Mouse (Mus musculus): ENCODE results near the gene Cplx3. TPM values are rescaled to one million over a fixed set of nuclear protein-coding genes. Genes with fewer than 3 reads are reported as not detected.
A peak's percentile ranks its signal among the peaks of the same experiment; 100 is the strongest.

Gene Cplx3
- total and polyA plus RNA-seq, 3 experiments: 0.09 TPM; not detected in 2

DNA sequence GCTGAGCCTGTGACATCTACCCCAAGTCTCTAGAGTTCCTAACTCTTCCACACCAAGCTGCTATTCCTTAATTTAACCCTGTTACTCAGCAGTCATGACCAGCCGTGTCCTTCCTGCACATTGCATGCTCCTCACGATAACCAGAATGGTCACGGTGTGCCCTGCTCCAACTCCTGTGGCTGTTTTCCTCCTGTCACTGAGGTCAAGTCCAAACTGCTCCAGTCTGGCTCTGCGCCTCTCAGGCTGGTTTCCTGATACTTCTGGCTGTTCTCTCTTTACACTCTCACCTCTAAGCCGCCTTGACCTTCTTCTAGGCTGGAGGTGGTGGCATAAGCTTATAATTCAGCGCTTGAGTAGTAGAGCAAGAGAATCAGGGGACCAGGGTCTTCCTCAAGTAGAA, 37.6 kb downstream of the Cplx3 start:
- in situ Hi-C loops (cut with MboI; ENCODE audit: low pct_ligation_motif_present, low pct_unique_long_range_greater_than_20kb, low sequenced_read_pairs): no loop called here
- no peak overlapping the region for H3K4me2 ChIP-seq (ENCODE audit: insufficient read depth, low read depth, poor library complexity, severe bottlenecking)
- no peak for DNase-seq (ENCODE audit: extremely low read depth)
- no peak for TF ChIP-seq HCFC1 (IDR thresholded peaks at IDR 0.05; ENCODE audit: low read depth, low read length)
- no peak for TF ChIP-seq ZMIZ1 (IDR thresholded peaks at IDR 0.05; ENCODE audit: low read depth, low read length)
- TF ChIP-seq SIN3A (IDR thresholded peaks at IDR 0.05; ENCODE audit: low read length): no peak
- no peak for TF ChIP-seq MEF2A (IDR thresholded peaks at IDR 0.05; ENCODE audit: borderline replicate concordance, low read depth, low read length)
- TF ChIP-seq CHD2 (IDR thresholded peaks at IDR 0.05; ENCODE audit: low read length): no peak
- TF ChIP-seq UBTF (IDR thresholded peaks at IDR 0.05; ENCODE audit: low read depth, low read length): no peak
- no peak for TF ChIP-seq POLR2AphosphoS2 (IDR thresholded peaks at IDR 0.05; ENCODE audit: low read depth, low read length)
- no peak for TF ChIP-seq RAD21 (IDR thresholded peaks at IDR 0.05; ENCODE audit: low read depth, low read length)
- TF ChIP-seq EP300 (IDR thresholded peaks at IDR 0.05; ENCODE audit: low read length): no peak
- no peak for TF ChIP-seq USF1 (IDR thresholded peaks at IDR 0.05; ENCODE audit: low read depth, low read length)
- TF ChIP-seq MAFK (IDR thresholded peaks at IDR 0.05; ENCODE audit: insufficient replicate concordance, low read length): no peak
- no peak for TF ChIP-seq ETS1 (conservative IDR thresholded peaks at IDR 0.05; ENCODE audit: low read depth, low read length)
- no peak for TF ChIP-seq CHD1 (IDR thresholded peaks at IDR 0.05; ENCODE audit: low read depth, low read length)
- no peak for TF ChIP-seq GABPA (IDR thresholded peaks at IDR 0.05; ENCODE audit: insufficient replicate concordance, low read depth, low read length)
- no peak for TF ChIP-seq RCOR1 (conservative IDR thresholded peaks at IDR 0.05; ENCODE audit: low read depth, low read length)
- no peak for TF ChIP-seq SMC3 (IDR thresholded peaks at IDR 0.05; ENCODE audit: low read depth, low read length)
- TF ChIP-seq ZNF384 (IDR thresholded peaks at IDR 0.05; ENCODE audit: low read depth, low read length): no peak
- no peak for TF ChIP-seq CTCF (conservative IDR thresholded peaks at IDR 0.05 in 1 of 2, IDR thresholded peaks at IDR 0.05 in 1 of 2; ENCODE audit: low read depth in 2 of 2, low read length in 2 of 2)
- no peaks in the 10 kb centered on the region for H3K27me3 ChIP-seq (replicated peaks)
- H3K9me3 ChIP-seq (replicated peaks; ENCODE audit: low read length): no peaks in the 10 kb centered on the region
- peaks cover 43% of the 10 kb centered on the region for H3K79me2 ChIP-seq (replicated peaks; ENCODE audit: control insufficient read depth, extremely low read depth, insufficient read depth, poor library complexity, severe bottlenecking)
- peaks cover 11 to 34% of the 10 kb centered on the region in 2 experiments for H3K4me1 ChIP-seq (ENCODE audit: control insufficient read depth in 1 of 2, insufficient read depth in 2 of 2)
- H3K4me3 ChIP-seq (replicated peaks in 1 of 3; ENCODE audit: low read depth in 2 of 3, low read length in 2 of 3, poor library complexity in 1 of 3): no peak overlapping the region
- peaks cover 49 to 77% of the 10 kb centered on the region in 2 experiments for H3K36me3 ChIP-seq (replicated peaks in 1 of 2; ENCODE audit: control insufficient read depth in 1 of 2, insufficient read depth in 1 of 2, low read length in 1 of 2)
- no peak overlapping the region for H3K9ac ChIP-seq (ENCODE audit: insufficient read depth, low read depth)
- dilution Hi-C loops (cut with MboI; ENCODE audit: extremely low pct_ligation_motif_present, extremely low pct_unique_long_range_greater_than_20kb, low sequenced_read_pairs): no loop called here
- no peak overlapping the region for H3K27ac ChIP-seq (ENCODE audit: insufficient read depth, low read depth)

DNA sequence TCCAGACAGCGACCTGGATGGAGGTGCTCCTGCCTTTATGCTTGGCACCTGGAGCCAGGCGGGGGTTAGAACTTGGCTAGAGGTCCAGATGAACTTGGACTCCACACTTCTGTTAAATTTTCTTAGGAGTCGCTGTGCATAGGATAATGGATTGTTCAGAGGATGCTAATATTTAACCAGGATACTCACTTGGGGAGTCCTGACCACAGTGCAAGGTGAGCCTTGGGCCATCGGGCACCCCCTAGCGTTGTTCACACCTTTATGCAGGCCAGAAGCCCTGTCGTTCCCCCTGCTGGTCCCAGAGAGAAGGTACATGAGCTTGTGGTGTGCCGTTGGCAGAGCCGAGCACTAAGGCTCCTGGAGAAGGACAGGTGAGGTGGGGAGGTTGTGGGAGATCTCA, 39.2 kb downstream of the Cplx3 start:
- Histone ChIP-seq H3K4me3 (replicated peaks in 1 of 3; ENCODE audit: low read depth in 2 of 3, low read length in 2 of 3, poor library complexity in 1 of 3) (no peak overlapping the region), H3K27me3 (replicated peaks) (no peaks in the 10 kb centered on the region), H3K4me2 (ENCODE audit: insufficient read depth, low read depth, poor library complexity, severe bottlenecking) (no peak overlapping the region), H3K27ac (ENCODE audit: insufficient read depth, low read depth) (no peak overlapping the region), H3K79me2 (replicated peaks; ENCODE audit: control insufficient read depth, extremely low read depth, insufficient read depth, poor library complexity, severe bottlenecking) (peaks cover 59% of the 10 kb centered on the region), H3K4me1 (ENCODE audit: control insufficient read depth in 1 of 2, insufficient read depth in 2 of 2) (peaks cover 15 to 47% of the 10 kb centered on the region in 2 experiments), H3K36me3 (replicated peaks in 1 of 2; ENCODE audit: control insufficient read depth in 1 of 2, insufficient read depth in 1 of 2, low read length in 1 of 2) (peaks cover 41 to 64% of the 10 kb centered on the region in 2 experiments), H3K9me3 (replicated peaks; ENCODE audit: low read length) (no peaks in the 10 kb centered on the region), H3K9ac (ENCODE audit: insufficient read depth, low read depth) (no peak overlapping the region)
- DNase-seq (ENCODE audit: extremely low read depth): peak; percentile 38
- dilution Hi-C loops (cut with MboI; ENCODE audit: extremely low pct_ligation_motif_present, extremely low pct_unique_long_range_greater_than_20kb, low sequenced_read_pairs) (no loop called here), in situ Hi-C loops (cut with MboI; ENCODE audit: low pct_ligation_motif_present, low pct_unique_long_range_greater_than_20kb, low sequenced_read_pairs) (no loop called here)
- no peak for TF ChIP-seq EP300 (IDR thresholded peaks at IDR 0.05; ENCODE audit: low read length)
- TF ChIP-seq POLR2AphosphoS2 (IDR thresholded peaks at IDR 0.05; ENCODE audit: low read depth, low read length): no peak
- peak; percentile 33; the same call in 1 of the 2 replicates for TF ChIP-seq SMC3 (IDR thresholded peaks at IDR 0.05; ENCODE audit: low read depth, low read length)
- no peak for TF ChIP-seq MEF2A (IDR thresholded peaks at IDR 0.05; ENCODE audit: borderline replicate concordance, low read depth, low read length)
- TF ChIP-seq MAFK (IDR thresholded peaks at IDR 0.05; ENCODE audit: insufficient replicate concordance, low read length): no peak
- TF ChIP-seq USF2 (conservative IDR thresholded peaks at IDR 0.05; ENCODE audit: low read depth, low read length): no peak
- no peak for TF ChIP-seq KAT2A (IDR thresholded peaks at IDR 0.05; ENCODE audit: insufficient replicate concordance, low read length)
- no peak for TF ChIP-seq MAX (IDR thresholded peaks at IDR 0.05; ENCODE audit: low read length)
- TF ChIP-seq CTCF (conservative IDR thresholded peaks at IDR 0.05 in 1 of 2, IDR thresholded peaks at IDR 0.05 in 1 of 2; ENCODE audit: low read depth in 2 of 2, low read length in 2 of 2): peak; percentile 28 to 76; a peak in 2 of 4 replicates
- TF ChIP-seq MXI1 (IDR thresholded peaks at IDR 0.05; ENCODE audit: low read depth, low read length): no peak
- peak; percentile 5; the same call in 1 of the 2 replicates for TF ChIP-seq RAD21 (IDR thresholded peaks at IDR 0.05; ENCODE audit: low read depth, low read length)
- no peak for TF ChIP-seq TCF12 (IDR thresholded peaks at IDR 0.05; ENCODE audit: low read depth, low read length)
- TF ChIP-seq USF1 (IDR thresholded peaks at IDR 0.05; ENCODE audit: low read depth, low read length): no peak
- TF ChIP-seq ETS1 (conservative IDR thresholded peaks at IDR 0.05; ENCODE audit: low read depth, low read length): no peak
- TF ChIP-seq NRF1 (IDR thresholded peaks at IDR 0.05; ENCODE audit: low read depth, low read length): no peak
- no peak for TF ChIP-seq SIN3A (IDR thresholded peaks at IDR 0.05; ENCODE audit: low read length)
- no peak for TF ChIP-seq HCFC1 (IDR thresholded peaks at IDR 0.05; ENCODE audit: low read depth, low read length)
- 0 out of 2 replicates have a peak, but pooled peaks have one; percentile 6 for TF ChIP-seq IRF4 (IDR thresholded peaks at IDR 0.05; ENCODE audit: low read depth, low read length)
- TF ChIP-seq GABPA (IDR thresholded peaks at IDR 0.05; ENCODE audit: insufficient replicate concordance, low read depth, low read length): no peak
- TF ChIP-seq UBTF (IDR thresholded peaks at IDR 0.05; ENCODE audit: low read depth, low read length): no peak
- no peak for TF ChIP-seq ZMIZ1 (IDR thresholded peaks at IDR 0.05; ENCODE audit: low read depth, low read length)
